Mouse (Mus musculus): ENCODE measurements around the gene Slc25a19.

Gene Slc25a19

DNA sequence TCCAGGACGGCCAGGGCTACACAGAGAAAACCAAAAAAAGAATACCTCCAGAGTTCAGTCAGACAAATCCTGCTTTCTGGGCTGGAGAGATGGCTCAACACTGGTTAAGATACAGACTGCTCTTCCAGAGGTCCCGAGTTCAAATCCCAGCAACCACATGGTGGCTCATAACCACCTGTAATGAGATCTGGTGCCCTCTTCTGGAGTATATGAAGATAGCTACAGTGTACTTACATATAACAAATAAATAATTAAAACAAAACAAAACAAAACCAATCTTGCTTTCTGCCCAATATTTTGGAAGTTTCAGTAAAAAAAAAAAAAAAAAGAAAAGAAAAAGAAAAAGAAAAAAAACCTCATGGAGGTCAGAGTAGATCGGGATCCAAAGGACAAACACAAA, 32.9 kb downstream of the Slc25a19 start:
- no peak for DNase-seq (ENCODE audit: low spot score)

DNA sequence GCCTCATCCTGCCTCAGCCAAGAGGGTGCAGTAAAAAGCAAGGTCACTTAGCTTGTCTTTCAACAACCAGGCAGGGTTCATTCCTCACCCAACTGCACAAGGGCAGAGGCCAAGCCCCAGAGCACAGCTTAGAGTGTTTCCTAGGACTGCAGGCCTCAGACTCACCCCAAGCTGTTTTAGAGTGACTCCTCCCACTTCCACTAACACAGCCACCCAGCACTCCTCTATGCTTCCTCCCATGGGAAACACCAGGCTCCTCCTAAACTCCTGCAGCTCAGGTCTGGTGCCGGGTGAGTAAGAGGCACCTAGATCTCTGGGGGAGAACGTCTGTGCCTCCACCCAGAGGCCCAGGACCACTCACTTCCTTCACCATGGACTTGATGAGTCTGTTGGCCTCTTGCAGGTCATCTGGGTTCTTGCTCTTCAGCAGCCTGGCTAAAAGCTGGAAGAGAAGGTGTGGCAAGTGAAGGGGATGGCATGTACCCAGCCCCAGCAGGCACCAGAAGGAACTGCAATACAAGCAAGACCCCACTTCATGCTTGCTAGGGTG, 37.5 kb downstream of the Slc25a19 start:
- DNase-seq (ENCODE audit: low spot score): no peak

DNA sequence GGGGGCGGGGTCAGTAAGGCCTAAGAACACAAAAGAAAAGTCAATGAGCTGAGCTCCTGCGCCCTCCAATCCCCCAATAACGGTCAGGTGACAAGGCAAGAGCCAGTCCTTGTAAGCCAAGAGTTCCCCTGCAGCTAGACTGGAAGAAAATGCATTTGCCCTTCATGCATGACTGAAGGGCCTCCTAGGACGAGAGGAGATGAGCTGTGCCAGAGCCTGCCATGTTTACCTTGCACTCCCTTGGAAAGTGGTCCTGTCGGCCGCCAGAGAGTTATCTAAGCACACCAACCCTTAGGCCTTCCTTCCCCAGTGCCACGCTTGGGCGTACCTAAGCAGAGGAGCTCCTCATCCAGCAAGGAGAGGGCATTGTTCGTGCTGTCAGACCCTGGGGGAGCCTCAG, 40.1 kb downstream of the Slc25a19 start:
- DNase-seq (ENCODE audit: low spot score): no peak

DNA sequence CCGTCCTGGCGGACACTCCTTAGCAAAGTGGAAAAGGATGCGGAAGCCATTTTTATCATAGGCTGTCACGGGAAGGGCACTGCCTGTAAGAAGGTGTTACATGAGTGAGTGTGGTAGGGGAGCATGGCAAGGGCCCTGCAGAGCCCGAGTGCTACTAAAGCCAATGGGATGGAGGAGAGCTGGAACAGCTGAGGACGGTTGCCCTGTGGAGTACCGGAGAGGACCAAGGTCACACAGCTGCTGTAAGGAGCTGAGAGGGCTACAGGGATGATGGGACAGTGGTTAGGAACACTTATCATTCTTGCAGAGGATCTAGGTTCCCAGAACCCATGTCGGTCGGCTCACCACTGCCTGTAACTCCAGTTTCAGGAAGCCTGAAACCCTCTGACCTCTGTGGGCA, 41.7 kb downstream of the Slc25a19 start:
- DNase-seq (ENCODE audit: low spot score): no peak

DNA sequence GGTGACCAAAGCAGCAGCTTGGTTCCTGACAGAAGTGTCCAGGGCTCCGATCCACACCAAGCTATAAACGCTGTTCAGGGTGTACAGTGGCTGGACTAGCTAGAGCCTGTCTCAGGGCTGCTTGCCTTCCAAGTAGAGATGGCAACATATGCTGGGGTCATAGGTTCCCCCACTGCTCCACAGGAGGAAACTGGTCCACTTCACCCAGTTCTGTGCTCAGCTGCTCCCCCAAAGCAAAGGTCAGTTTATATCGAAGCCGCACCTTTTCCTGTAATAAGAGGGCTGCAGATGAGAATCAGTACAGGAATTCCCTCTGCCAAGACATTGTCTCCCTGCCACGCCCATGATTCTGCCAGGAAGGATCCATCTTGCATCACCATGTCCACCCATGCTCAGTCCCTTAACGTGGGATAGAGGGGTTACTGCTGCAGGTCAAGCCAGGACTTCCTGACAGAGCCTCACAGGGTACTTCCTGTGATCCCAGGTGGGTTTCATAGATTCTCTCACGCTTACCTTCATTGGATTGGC, 42.5 kb downstream of the Slc25a19 start:
- no peak for DNase-seq (ENCODE audit: low spot score)

DNA sequence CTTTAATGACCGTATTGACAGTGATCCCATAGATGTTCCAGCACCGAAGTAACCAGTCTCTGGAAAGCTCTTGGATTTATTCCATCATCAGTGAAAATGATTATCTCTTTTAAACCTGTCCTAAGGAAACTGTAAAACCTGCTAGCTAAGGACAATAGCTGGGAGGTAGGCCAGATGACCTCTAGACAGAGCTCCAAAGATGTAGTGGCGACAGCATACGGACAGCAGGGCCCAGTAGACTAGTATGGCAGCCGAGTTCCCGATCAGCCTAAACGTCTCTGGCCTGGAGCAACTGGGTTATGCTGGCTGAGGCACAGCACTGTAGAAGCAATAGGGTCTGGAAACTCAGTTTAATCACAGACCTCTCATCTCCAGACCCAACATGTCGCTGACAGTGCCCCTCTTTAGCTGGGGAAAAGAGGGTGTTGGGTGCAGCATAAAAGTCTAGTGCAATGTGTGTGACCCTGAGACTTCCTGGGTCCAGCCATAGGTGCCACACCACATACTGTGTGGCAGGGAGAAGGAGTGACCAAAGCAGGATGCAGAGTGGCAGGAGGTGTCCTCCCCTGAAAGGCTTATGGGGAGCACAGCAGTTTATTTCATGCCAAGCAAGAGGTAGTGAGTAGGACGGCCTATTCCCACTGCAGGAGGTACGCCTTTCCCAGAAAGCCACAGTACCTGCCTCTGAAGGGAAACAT, 43.6 kb downstream of the Slc25a19 start:
- DNase-seq (ENCODE audit: low spot score): no peak

DNA sequence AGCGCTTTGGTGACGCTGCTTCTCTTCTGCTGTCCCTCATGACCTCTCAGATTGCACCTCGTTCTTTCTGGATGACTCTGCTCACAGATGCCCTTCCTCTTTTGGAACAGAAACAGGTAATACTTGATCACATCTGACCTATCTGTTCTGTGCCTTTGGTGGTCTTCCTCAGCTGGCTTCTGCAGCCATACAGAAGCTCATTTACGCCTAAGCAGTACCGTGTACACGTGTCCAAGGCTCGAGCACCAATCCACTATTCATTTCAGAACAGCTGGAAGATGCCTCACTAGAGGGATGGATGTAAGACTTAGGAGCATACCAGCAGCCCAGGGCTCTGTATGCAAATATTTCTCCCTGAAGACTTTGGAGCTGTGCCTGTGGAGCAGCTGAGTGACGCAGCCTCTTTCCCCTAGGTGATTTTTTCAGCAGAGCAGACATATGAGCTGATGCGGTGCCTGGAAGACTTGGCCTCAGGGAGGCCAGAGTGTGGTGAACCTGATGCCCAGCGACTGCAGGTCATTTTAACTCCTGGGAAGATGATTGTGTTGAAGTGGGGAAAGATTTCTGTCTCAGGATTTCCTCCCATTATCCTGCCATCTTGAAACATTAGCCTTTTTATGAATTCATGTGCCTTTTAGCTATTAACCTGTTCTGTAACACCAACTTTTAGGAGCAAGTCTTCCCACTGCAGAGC, 45.0 kb downstream of the Slc25a19 start:
- DNase-seq (ENCODE audit: low spot score): no peak

DNA sequence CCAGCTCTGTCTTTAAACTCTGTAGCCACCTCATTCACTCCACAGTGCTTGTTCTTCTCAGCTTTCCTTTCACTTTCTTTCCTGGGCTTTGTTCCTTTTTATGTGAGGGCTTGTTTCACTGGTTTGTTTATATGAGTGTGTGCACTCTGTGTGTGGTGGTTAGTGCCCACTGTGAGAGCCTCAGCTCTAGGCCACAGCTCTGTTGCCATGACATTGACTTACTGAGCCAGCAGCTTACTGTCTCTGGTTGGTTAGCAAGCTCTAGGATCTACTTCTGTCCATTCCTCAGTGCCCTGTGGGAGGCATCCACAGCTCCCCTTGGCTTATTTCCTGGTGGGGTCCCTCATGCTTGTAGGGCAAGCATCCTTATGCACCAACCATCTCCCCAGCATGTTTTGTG, 49.0 kb downstream of the Slc25a19 start:
- no peak for DNase-seq (ENCODE audit: low spot score)

DNA sequence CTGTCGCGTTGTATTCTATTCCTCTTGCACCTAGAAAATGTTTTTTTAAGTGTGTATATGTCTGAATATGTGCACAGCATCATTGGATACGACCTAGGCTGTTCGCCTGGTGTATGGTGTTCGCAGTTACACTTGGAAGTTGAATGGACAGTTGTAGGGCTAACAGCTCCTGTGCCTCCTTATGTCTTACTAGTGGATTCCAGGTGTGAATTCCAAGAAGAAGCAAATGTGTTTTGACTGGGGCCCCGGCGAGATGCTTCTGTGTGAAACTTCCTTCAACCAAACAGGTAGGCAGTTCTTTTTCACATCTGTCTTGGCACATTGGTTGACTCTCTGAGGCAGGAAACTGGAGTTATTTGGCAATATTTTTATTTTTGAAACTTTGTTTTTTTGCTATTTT, 63.1 kb downstream of the Slc25a19 start:
- DNase-seq (ENCODE audit: low spot score): no peak
